Mouse (Mus musculus): ENCODE data around the gene Pnrc2.

Gene Pnrc2

DNA sequence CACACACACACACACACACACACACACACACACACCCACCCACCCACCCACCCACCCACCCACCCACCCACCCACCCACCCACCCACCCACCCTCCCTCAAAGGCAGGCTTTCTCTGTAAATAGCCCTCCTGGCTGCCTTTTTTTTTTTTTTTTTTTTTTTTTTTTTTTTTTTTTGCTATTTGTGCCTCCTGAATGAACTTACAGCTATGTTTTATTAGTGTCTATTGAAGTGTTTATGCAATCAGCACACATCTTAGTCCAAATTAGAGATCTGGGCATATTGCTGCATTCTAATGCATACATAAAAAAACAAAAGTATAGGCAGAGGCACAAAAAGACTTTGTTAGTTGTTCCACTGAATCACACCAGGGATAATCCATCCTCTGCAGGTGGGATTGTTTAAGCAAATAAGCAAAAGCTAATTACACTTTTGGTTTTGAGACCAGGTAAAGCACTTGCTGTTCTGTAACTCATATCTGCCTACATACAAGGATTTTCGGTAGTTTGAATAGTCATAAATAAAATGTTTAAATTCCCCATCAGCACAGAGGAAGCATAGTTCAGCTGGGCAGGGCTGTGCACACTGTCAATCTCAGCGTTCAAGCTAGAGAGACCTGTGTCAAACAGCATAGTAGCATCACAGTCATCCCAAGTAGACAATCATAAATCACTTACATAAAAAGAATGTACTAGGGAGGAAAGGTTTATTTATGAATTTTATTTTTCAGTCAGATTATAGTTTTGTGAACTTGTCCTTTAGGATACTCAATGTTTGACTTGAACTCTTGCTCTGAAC lies 3.2 kb downstream of the Pnrc2 start:
- DNase-seq (ENCODE audit: low read depth), result no peak

- no peak for DNase-seq (ENCODE audit: low read depth)
These were observed 4.7 kb downstream of the Pnrc2 start for GRCm38 (mm10) chr4:135868996-135869395.

DNA sequence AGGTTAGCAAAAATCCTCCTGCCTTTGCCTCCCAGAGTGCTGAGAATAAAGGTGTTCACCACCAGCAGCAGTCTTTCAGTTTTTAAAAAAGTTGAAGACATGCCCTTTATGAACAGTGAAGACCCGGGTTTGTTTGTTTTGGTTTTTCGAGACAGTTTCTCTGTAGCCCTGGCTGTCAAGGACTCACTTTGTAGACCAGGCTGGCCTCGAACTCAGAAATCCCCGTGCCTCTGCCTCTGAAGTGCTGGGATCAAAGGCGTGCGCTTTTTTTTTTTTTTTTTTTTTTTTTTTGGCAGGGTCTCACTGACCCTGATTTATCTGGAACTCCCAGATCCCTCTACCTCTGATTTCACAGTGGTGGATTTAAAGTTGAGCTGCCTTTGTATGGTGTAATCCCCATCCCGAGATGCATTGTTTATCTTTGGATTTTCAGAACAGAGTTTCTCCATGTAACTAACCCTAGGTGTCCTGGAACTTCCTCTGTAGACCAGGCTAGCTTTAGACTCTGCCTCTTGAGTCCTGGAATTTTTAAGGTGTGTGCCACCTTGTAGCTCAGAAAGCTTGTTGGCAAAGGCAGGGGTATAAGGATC lies 16.0 kb downstream of the Pnrc2 start:
- DNase-seq (ENCODE audit: low read depth), result no peak

DNA sequence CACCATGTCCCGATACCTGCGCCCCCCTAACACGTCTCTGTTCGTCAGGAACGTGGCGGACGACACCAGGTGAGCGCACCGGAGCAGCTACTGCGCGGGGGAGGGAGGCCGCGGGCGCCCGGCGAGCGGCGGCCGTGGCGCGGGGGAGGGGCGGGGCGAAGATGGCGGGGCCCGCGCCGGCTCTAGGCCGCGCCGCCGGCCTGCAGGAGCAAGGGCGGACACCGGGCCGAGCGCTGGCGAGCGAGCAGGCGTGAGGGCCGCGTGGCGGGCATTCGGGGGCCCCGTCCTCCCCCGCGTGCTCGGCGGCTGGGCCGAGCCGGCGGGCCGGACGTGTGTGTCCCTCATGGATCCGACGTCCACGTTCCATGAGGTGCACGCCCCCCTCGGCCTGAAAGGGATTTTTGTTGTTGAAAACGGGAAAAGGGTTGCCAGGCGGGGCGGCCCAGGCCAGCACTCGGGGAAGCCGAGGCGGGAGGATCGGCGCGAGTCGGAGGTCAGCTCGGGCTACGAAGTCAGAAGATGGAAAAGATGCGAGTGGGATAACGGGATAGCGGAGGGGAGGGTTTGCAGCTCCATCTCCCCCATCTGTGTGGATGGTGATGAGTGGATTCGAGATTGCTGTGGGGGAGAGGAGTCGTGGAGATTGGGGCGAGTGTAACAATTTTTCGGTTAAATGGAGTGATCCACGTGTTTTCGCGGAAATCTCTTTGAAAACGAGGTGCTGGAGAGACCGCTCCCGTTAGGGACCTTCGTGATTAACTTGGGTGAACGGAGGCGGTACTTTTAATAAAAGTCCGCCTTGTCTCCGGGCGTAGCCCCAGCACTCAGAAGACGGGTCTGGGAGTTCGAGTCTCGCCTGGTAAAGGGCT lies 17.2 kb downstream of the Pnrc2 start:
- DNase-seq (ENCODE audit: low read depth), result no peak

DNA sequence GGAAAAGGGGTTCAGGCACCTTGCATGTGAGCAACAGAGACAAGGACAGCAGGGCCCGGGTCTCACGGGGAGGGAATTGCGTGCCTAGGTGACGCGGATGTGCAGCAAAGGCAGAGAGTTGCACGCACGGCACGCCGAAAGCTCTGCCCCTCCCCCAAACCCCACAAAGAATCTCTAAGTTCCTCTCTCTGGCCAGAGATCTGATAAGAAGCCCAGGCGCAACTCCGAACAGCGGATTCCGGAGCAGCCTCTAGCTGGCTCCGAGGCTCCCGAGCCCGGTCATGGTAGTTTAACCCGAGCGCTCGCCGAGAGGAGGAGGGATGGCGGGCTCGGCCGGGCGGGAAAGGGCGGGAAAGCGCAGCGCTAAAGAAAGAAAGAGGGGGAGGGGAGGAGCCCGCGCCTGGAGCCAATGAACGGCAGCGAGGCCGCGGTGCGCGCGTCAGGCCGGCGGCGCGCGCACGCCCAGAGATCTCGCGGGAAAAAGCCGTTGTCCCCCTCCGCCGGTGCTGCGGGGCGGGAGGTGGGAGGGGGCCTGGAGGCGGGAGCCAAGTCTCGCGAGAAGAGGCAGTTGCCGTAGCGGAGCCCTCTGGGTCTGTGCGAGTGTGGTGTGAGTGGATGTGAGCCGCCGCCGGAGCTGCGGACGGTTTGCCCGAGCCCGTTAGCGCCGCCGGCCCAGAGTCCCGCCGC lies 18.0 kb downstream of the Pnrc2 start, which contains the start of gene Srsf10:
Srsf10 (plus strand) TSS at position 212 of the 687 bp plus-strand sequence.
- peak; percentile 92 for DNase-seq (ENCODE audit: low read depth)

DNA sequence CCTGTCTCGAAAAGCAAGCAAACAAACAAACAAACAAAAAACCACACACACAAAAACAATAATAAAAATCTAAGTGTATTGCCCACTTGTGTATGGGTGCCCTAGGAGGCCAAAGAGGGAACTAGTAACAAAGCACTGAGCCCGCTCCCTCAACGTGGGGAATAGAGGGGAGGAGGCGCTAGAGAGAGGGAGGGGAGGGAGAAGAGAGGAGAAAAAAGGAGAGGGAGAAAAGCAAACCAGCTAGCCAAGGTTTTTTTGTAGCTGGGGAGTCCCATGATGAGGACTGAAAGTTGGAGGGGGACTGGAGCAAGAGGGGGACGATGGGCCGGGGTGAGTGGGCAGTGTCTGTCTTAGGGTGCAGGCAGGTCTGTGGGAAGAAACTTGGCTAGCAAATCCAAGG lies 18.6 kb downstream of the Pnrc2 start:
- no peak for DNase-seq (ENCODE audit: low read depth)

GRCm38 (mm10) chr4:135854630-135855029 lies 19.0 kb downstream of the Pnrc2 start:
- DNase-seq (ENCODE audit: low read depth), result no peak

DNA sequence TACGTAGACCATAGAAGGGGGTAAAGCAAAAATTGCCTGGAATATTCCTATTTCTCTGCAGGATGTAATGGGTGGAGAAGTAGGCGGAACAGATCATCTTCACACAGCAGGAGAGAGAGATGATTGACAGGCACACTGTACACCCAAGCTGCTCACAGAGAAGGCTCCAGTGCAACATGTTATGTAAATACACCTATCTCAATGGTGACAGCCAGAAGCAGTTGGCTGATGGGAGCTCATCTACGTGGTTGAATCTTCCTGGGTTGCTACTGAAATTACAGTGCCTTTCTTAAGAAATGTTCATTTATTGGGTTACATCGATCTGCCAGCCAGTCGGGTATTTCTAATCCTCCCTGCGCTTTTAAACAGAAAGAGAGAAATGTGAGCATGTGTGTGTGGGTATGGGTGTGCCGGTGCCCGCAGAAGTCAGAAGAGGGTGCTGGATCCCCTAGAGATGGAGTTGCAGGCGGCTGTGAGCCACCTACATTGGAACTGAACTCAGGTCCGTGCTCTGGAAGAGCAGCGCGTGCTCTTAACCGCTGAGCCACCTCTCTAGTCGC lies 19.6 kb downstream of the Pnrc2 start:
- DNase-seq (ENCODE audit: low read depth), result no peak

- no peak for DNase-seq (ENCODE audit: low read depth)
These were observed 21.7 kb downstream of the Pnrc2 start for GRCm38 (mm10) chr4:135851942-135852341.

- no peak for DNase-seq (ENCODE audit: low read depth)
These were observed 23.1 kb downstream of the Pnrc2 start for GRCm38 (mm10) chr4:135850411-135851095.

GRCm38 (mm10) chr4:135847581-135847980 lies 26.1 kb downstream of the Pnrc2 start:
- no peak for DNase-seq (ENCODE audit: low read depth)

GRCm38 (mm10) chr4:135844400-135844799 lies 29.2 kb downstream of the Pnrc2 start:
- DNase-seq (ENCODE audit: low read depth), result no peak

DNA sequence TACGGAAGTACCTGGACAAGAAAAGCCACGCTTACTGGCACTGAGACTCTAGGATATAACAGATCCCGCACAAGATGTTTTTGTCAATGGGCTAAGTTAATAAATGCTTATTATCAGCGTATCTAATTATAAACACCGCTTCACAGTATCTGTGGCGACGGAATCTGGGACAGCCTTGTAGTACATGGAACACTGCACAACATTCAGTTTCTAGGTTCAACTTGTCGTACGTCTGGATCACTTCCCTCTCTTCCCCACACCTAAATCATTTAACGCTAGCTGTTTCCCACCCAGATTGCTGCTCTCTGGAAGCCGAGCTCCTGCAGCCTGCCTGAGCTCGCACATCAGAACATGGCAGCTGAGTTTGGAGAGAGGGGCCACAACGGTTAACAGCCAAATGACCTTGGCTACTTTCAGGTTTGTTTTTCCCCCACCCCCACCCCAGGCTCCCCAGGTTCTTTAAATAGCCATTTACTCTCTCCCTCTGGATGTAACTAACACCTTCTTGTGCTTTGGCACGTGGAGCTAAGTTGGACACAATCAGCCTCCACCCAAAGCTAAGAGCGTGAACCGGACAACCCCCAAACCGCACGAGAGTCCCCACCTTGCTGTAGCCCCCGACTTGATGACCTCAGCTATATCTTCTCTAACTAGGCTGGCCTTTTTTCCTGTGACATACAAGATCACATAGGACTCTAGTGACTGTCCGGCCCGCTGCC lies 34.2 kb downstream of the Pnrc2 start:
- DNase-seq (ENCODE audit: low read depth), result no peak

DNA sequence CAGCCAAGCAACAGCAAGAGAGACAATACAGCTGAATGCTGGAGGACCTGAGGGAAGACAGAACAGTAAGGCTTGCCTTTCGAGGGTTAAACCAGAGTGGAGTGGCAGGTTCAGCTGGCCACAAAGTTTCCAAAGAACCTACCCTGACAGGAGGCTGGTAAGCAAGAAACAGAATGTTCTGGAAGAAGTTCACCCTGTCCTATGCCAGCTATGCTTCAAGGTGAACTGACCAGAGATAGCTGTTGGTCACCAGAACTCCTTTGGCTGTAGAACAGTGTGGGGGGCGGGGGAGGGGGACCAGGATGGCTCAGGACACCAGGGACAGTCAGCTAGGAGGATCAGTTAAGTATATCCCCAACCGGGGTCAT lies 34.7 kb downstream of the Pnrc2 start:
- DNase-seq (ENCODE audit: low read depth), result no peak

- DNase-seq (ENCODE audit: low read depth), result no peak
These were observed 39.4 kb downstream of the Pnrc2 start for GRCm38 (mm10) chr4:135834124-135834717.

DNA sequence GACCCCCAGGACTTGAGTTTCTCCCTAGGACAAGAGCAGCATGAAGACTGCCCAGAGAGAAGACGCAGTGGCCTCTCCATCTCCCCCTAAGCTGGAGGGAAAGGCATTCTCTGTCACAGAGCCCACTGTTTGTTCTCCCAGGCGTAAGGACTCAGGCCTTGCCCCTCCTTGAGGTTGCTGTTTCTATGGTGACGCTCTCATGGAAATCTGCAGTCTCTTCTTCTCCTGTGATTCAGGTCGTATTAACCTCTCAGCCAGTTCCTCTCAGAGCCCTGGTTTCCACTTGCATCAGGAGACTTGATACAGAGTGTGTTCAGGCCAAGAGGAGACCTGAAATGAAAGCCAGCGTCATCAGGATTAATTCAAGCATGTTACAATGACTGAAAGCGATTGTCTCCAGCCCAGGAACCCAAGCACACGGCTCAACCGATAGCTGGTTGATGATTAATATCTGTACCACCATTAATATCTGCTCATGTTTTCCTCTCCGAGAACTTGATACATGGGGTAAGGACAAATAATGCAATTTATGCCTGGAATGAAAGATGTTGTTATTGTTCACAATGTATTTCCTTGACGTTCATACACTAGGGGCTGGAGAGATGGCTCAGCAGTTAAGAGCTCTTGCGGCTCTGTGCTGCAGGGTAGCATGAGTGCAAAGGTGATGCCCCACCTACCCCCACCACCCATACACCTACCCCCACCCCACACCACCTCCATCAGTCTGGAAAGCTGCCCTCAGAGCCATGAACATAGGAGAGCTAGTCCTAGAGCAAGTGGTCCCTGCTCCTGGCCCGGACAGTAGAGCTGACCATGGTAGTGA lies 40.1 kb downstream of the Pnrc2 start:
- no peak for DNase-seq (ENCODE audit: low read depth)

DNA sequence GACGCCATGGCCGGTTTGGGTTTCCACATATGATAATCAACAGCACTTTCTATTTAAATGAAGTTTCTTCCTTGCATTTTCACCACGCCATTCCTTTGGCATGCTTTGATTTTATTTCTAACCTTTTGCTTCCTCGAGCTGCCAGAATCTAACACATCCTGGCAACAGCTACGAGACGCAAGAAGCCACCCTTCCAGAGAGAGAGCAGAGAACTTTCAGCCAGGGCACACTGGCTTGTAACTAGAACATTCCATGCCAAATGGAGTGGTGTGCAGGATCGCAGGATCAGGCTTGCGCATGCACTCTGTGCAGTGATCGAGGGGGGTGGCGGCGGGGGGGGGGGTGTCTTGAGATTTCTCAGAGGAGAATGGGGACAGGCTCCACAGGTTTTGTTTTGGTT lies 41.6 kb downstream of the Pnrc2 start:
- DNase-seq (ENCODE audit: low read depth), result no peak

- no peak for DNase-seq (ENCODE audit: low read depth)
These were observed 45.2 kb downstream of the Pnrc2 start for GRCm38 (mm10) chr4:135828491-135828890.

DNA sequence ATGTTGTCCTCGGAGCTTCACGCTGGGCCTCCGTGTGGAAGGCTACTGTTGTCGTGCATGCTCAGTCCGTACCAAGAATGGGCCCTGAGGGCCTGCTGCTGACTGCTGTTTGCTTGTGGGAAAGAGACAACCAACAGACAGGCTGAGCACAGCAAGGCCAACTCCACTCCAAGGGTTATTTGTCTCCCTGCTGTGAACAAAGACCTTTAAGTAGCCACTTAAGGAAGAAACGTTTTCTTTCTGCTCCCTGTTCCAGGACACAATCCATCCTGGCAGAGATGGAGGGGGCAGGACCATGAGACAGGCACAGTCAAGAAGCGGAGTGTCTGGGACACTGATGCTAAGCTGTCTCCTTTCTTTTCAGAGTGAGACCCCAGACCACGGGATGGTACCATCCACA lies 49.4 kb downstream of the Pnrc2 start:
- DNase-seq (ENCODE audit: low read depth), result no peak

All from c-Kit-positive CD71-negative TER-119-negative erythroid progenitor cells, embryonic 14.5 days (primary cell).